8 mouse cellular contexts compared by ENCODE assay signal in genomic region chr2:178101957-178102356, GRCm38 (mm10). TPM values are rescaled to one million over a fixed set of nuclear protein-coding genes. Genes with fewer than 3 reads are reported as not detected.
DNase-seq lines count a peak whose midpoint lies in the region; ATAC-seq and TF ChIP-seq lines count a peak whose summit lies in the region.

No protein-coding gene starts in this region.

- no peaks in the 10 kb centered on the region for H3K4me1 ChIP-seq in embryonic facial prominence, embryonic 11.5 days (ENCODE audit: control insufficient read depth, insufficient read depth, low read length)
- no peaks in the 10 kb centered on the region for H3K4me1 ChIP-seq in lung, embryonic 14.5 days (ENCODE audit: insufficient read depth)

- H3K9me3 ChIP-seq in embryonic facial prominence, embryonic 11.5 days (replicated peaks; ENCODE audit: control insufficient read depth, low read length), result no peaks in the 10 kb centered on the region
- H3K9me3 ChIP-seq in lung, embryonic 14.5 days (ENCODE audit: low read depth, low read length), result no peaks in the 10 kb centered on the region

- no peak overlapping the region for H3K4me3 ChIP-seq in embryonic facial prominence, embryonic 11.5 days (ENCODE audit: low read depth, low read length)
- no peak overlapping the region for H3K4me3 ChIP-seq in lung, embryonic 14.5 days (ENCODE audit: low read depth, low read length)

- TF ChIP-seq CTCF in lung, embryonic 14.5 days (IDR thresholded peaks at IDR 0.05; ENCODE audit: low read depth), result peak; percentile 68

- H3K9ac ChIP-seq in embryonic facial prominence, embryonic 11.5 days (replicated peaks; ENCODE audit: low read length), result no peak overlapping the region
- no peak overlapping the region for H3K9ac ChIP-seq in lung, embryonic 14.5 days

- H3K27me3 ChIP-seq in embryonic facial prominence, embryonic 11.5 days (ENCODE audit: control insufficient read depth, insufficient read depth, low read length), result no peaks in the 10 kb centered on the region
- no peaks in the 10 kb centered on the region for H3K27me3 ChIP-seq in lung, embryonic 14.5 days (ENCODE audit: insufficient read depth, low read length)

- peak; percentile 68 for ATAC-seq in CD4-positive, CD25-positive, alpha-beta regulatory T cell, adult 4 months
- no peak; the same call in 1 of the 2 replicates for ATAC-seq in embryonic facial prominence, embryonic 11.5 days (replicated peaks; ENCODE audit: insufficient number of reproducible peaks, low FRiP score, low TSS enrichment, low read depth)
- peak; percentile 86 for ATAC-seq in lung, embryonic 14.5 days (ENCODE audit: insufficient read depth)

- H3K36me3 ChIP-seq in embryonic facial prominence, embryonic 11.5 days (replicated peaks; ENCODE audit: control insufficient read depth, insufficient read depth, low read depth, low read length), result no peaks in the 10 kb centered on the region
- no peaks in the 10 kb centered on the region for H3K36me3 ChIP-seq in lung, embryonic 14.5 days (ENCODE audit: insufficient read depth)

- peak; percentile 68 for DNase-seq in adrenal gland, postnatal 10 days
- peak; percentile 78 for DNase-seq in embryonic facial prominence, embryonic 11.5 days (ENCODE audit: low spot score)
- peak; percentile 64 for DNase-seq in heart, postnatal 4 days
- peak; percentile 70 to 73 for DNase-seq in kidney, postnatal 4 days
- DNase-seq in lung, embryonic 14.5 days, result peak; percentile 75
- peak; percentile 82 for DNase-seq in retina, embryonic 14.5 days (ENCODE audit: low spot score)
- no peak for DNase-seq in gastrocnemius, postnatal 25 days

- WGBS in embryonic facial prominence, embryonic 11.5 days, result 12% methylated on average over 7 of the region's 7 CpGs
- WGBS in lung, embryonic 14.5 days, result 16% methylated on average over 7 of the region's 7 CpGs

- no peak overlapping the region for H3K4me2 ChIP-seq in embryonic facial prominence, embryonic 11.5 days (ENCODE audit: low read depth, low read length)
- no peak overlapping the region for H3K4me2 ChIP-seq in lung, embryonic 14.5 days

- no peak overlapping the region for H3K27ac ChIP-seq in embryonic facial prominence, embryonic 11.5 days (replicated peaks; ENCODE audit: low read depth, low read length)
- no peak overlapping the region for H3K27ac ChIP-seq in lung, embryonic 14.5 days (ENCODE audit: low read depth)

RNA-seq across cellular contexts. Expression of gene Phactr3, which starts 16.8 kb away (rescaled TPM):
- polyA plus RNA-seq in CD4-positive, CD25-positive, alpha-beta regulatory T cell, adult 4 months (2017; shearing (Covaris generic)), result under 1 TPM in 1 of 2 experiments, not detected in 1; 0.28 TPM
- 1 to 10 TPM; 3.1 to 3.3 TPM for total RNA-seq in adrenal gland, postnatal 10 days (2021)
- 5.6 and 8.0 TPM in 2 replicates for polyA plus RNA-seq in embryonic facial prominence, embryonic 11.5 days (2014; fragmentation: Nextera tagmentation; extraction: Ambion mirVana)
- 1 to 10 TPM; 2.6 to 2.7 TPM for total RNA-seq in heart, postnatal 4 days (2021)
- 0.33 and 0.39 TPM in 2 replicates for polyA plus RNA-seq in lung, embryonic 14.5 days (2014; fragmentation: Nextera tagmentation; extraction: Ambion mirVana)
- not detected for total RNA-seq in gastrocnemius, postnatal 25 days (2021)

RNA-seq across cellular contexts. Expression of gene Zfp931, which starts 23.7 kb away (rescaled TPM):
- 10 to 100 TPM in 1 of 2 experiments, 1 to 10 TPM in 1; 8.2 to 11.0 TPM for polyA plus RNA-seq in CD4-positive, CD25-positive, alpha-beta regulatory T cell, adult 4 months (2017; shearing (Covaris generic))
- 10 to 100 TPM; 15.4 to 25.7 TPM for total RNA-seq in adrenal gland, postnatal 10 days (2021)
- polyA plus RNA-seq in embryonic facial prominence, embryonic 11.5 days (2014; fragmentation: Nextera tagmentation; extraction: Ambion mirVana), result 18.8 and 22.9 TPM in 2 replicates
- total RNA-seq in heart, postnatal 4 days (2021), result 1 to 10 TPM; 8.4 to 9.3 TPM
- polyA plus RNA-seq in lung, embryonic 14.5 days (2014; fragmentation: Nextera tagmentation; extraction: Ambion mirVana), result 18.5 and 19.5 TPM in 2 replicates
- 10 to 100 TPM in 1 of 2 experiments, 1 to 10 TPM in 1; 9.3 to 11.1 TPM for total RNA-seq in gastrocnemius, postnatal 25 days (2021)
